Mouse (Mus musculus) stomach, embryonic 16.5 days (tissue): ENCODE data around the gene Pramef8. TPM values are rescaled to one million over a fixed set of nuclear protein-coding genes. Genes with fewer than 3 reads are reported as not detected.
"Not testable (repeated sequence)": the region's sequence is repeated elsewhere in the genome, so short reads cannot be mapped to it uniquely, and the experiment has no call there.

Experiments used
- ATAC-seq: fragments of 200-750 bp; cut with Nextera tagmentation; 2 replicates; pipeline ENCODE4 v1.8.0; 2017; ENCODE audit warnings: moderate number of reproducible peaks, moderate TSS enrichment; ENCODE audit not compliant: insufficient read depth, low FRiP score
- H3K27ac ChIP-seq: fragments of 300-500 bp; sonication (generic); 2 replicates; pipeline ENCODE4 v1.5.1; 2014; ENCODE audit warnings: low read length
- H3K27me3 ChIP-seq: fragments of 300-500 bp; sonication (generic); 2 replicates; pipeline ENCODE4 v1.6.1; 2014; ENCODE audit warnings: low read length, control low read depth, mixed read lengths; ENCODE audit not compliant: control insufficient read depth, insufficient read depth
- H3K36me3 ChIP-seq: fragments of 300-500 bp; sonication (generic); 2 replicates; pipeline ENCODE4 v1.6.1; 2014; ENCODE audit warnings: low read length; ENCODE audit not compliant: control insufficient read depth, insufficient read depth
- H3K4me1 ChIP-seq: fragments of 300-500 bp; sonication (generic); 2 replicates; pipeline ENCODE4 v1.6.1; 2014; ENCODE audit warnings: low read length, control low read depth, mixed read lengths; ENCODE audit not compliant: control insufficient read depth, insufficient read depth
- H3K4me2 ChIP-seq: fragments of 300-500 bp; sonication (generic); 2 replicates; pipeline ENCODE4 v1.6.1; 2014; ENCODE audit warnings: low read depth, low read length, mixed read lengths
- H3K4me3 ChIP-seq: fragments of 300-500 bp; sonication (generic); replicated peaks from 2 replicates; pipeline ENCODE4 v1.5.1; 2014; ENCODE audit warnings: mild to moderate bottlenecking, low read length
- H3K9ac ChIP-seq: fragments of 300-500 bp; sonication (generic); 2 replicates; pipeline ENCODE4 v1.6.1; 2014; ENCODE audit warnings: low read length
- H3K9me3 ChIP-seq: fragments of 300-500 bp; sonication (generic); replicated peaks from 2 replicates; pipeline ENCODE4 v1.6.1; 2016; ENCODE audit warnings: low read length, control low read depth; ENCODE audit not compliant: control insufficient read depth
- WGBS: fragments of 180-500 bp; shearing (Covaris S2); extraction: QIAGEN DNeasy Blood & Tissue Kit; methylation state at CpG from one replicate; pipeline ENCODE4 v1.1.7; 2014; 5-methylcytosine and 5-hydroxymethylcytosine counted together
- polyA plus RNA-seq: library from polyadenylated mRNA; unstranded; fragments of >200 nt; fragmentation: Nextera tagmentation; extraction: Ambion mirVana; gene quantifications from 2 replicates; pipeline ENCODE4 v1.2.1, GENCODE M21; 2015

The Pramef8 gene
- polyA plus RNA-seq, 1 experiment from 2014 or later, result 15.1 TPM

GRCm38 (mm10) chr4:143394181-143394580, 18.0 kb upstream of the Pramef8 start, which contains the start of gene Pramel1:
Gene Pramel1 (plus strand): TSS chr4:143394428.
- Histone ChIP-seq H3K9ac (no peak within 1 kb of the TSS), H3K36me3 (no peaks in the 10 kb centered on the region), H3K27me3 (no peaks in the 10 kb centered on the region), H3K9me3 (no peaks in the 10 kb centered on the region), H3K4me2 (no peak within 1 kb of the TSS), H3K4me1 (no peaks in the 10 kb centered on the region), H3K4me3 (no peak within 1 kb of the TSS), H3K27ac (no peak within 1 kb of the TSS)
- ATAC-seq, result no peak
- 75% methylated on average over 26 of the region's 26 CpGs for WGBS

- Histone ChIP-seq H3K27ac (no peak overlapping the region; the same call in 1 of the 2 replicates), H3K4me1 (0 out of 2 replicates have a peak, but pooled peaks cover 7% of the 10 kb centered on the region), H3K27me3 (no peaks in the 10 kb centered on the region), H3K4me2 (peak overlapping the region; percentile 56), H3K9ac (peak overlapping the region; percentile 74; the same call in 1 of the 2 replicates), H3K4me3 (peak overlapping the region; percentile 72), H3K9me3 (0 out of 2 replicates have a peak, but pooled peaks cover 4% of the 10 kb centered on the region), H3K36me3 (peaks cover 9% of the 10 kb centered on the region; the same call in 1 of the 2 replicates)
- 62% methylated on average over 5 of the region's 5 CpGs for WGBS
- ATAC-seq, result no peak
Observed at GRCm38 (mm10) chr4:143411566-143412218, 534 bp upstream of the Pramef8 start.

DNA sequence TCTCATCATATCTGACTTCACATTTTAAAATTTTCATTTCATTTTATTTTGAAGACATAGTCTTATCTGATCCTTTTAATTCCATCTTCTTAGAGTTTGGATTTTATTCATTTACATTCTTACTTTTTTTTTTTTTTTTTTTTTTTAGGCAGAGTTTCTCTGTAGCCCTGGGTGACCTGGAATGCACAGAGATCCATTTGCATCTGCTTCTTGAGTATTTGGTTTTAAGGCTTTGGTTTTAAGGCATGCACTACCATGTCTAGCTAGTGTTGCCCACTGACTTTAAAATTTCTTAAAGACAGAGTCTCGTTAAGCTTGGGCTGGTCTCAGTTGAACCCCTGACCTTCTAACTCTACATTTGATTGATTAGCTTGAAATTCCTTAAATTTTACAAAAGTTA, 1.4 kb downstream of the Pramef8 start:
- Histone ChIP-seq H3K4me3 (no peak overlapping the region), H3K9me3 (0 out of 2 replicates have a peak, but pooled peaks cover 4% of the 10 kb centered on the region), H3K27me3 (no peaks in the 10 kb centered on the region), H3K4me1 (0 out of 2 replicates have a peak, but pooled peaks cover 7% of the 10 kb centered on the region), H3K9ac (no peak overlapping the region), H3K36me3 (peaks cover 28% of the 10 kb centered on the region; the same call in 1 of the 2 replicates), H3K27ac (no peak overlapping the region), H3K4me2 (no peak overlapping the region)
- no peak for ATAC-seq
- WGBS, result 91% methylated on average over 1 of the region's 1 CpGs

- no peak overlapping the region for H3K9ac ChIP-seq
- no peak for ATAC-seq
- peaks cover 33% of the 10 kb centered on the region; the same call in 1 of the 2 replicates for H3K36me3 ChIP-seq
- H3K4me1 ChIP-seq, result 0 out of 2 replicates have a peak, but pooled peaks cover 7% of the 10 kb centered on the region
- H3K27ac ChIP-seq, result no peak overlapping the region
- 0 out of 2 replicates have a peak, but pooled peaks cover 4% of the 10 kb centered on the region for H3K9me3 ChIP-seq
- WGBS, result 88% methylated on average over 3 of the region's 3 CpGs
- H3K4me3 ChIP-seq, result no peak overlapping the region
- no peaks in the 10 kb centered on the region for H3K27me3 ChIP-seq
- no peak overlapping the region for H3K4me2 ChIP-seq
Observed at GRCm38 (mm10) chr4:143414121-143414520, 1.9 kb downstream of the Pramef8 start.

DNA sequence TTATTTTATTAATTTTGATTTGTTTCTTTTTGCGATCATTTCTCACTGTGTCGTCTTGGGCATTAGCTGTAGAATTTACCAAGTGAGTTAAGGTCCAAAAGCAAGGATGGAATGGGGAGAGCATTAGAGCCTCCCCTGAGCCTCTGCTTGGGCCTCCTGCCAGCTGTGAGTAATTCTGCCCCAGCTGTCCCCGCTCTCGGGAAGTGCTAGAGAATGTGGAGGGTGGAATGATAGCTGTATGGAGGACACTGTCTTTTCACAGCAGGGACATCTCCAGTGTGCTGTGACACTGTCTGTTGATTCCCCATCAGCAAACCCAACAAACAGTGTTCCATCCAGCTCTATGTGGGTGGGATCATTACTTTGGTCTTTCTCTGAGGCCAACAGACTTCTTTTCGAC, 14.5 kb downstream of the Pramef8 start:
- not testable (repeated sequence) for H3K4me1 ChIP-seq, H3K36me3 ChIP-seq, H3K4me2 ChIP-seq, H3K27ac ChIP-seq, H3K4me3 ChIP-seq, H3K27me3 ChIP-seq, H3K9me3 ChIP-seq, H3K9ac ChIP-seq
- peak; percentile 56; the same call in 1 of the 2 replicates for ATAC-seq
- 56% methylated on average over 5 of the region's 5 CpGs for WGBS

- Histone ChIP-seq H3K4me3 (no peak within 1 kb of the TSS), H3K36me3 (no peaks in the 10 kb centered on the region), H3K9ac (no peak within 1 kb of the TSS), H3K4me2 (no peak within 1 kb of the TSS), H3K9me3 (no peaks in the 10 kb centered on the region), H3K27ac (no peak within 1 kb of the TSS), H3K4me1 (no peaks in the 10 kb centered on the region), H3K27me3 (no peaks in the 10 kb centered on the region)
- ATAC-seq, result no peak
- 76% methylated on average over 3 of the region's 3 CpGs for WGBS
Observed at GRCm38 (mm10) chr4:143450224-143450623, 38.0 kb downstream of the Pramef8 start, which contains the start of gene Oog4. Gene Oog4 (minus strand): TSS chr4:143450324.

Other genes with a start within 250 kb of the Pramef8 start
- gene Prdm2, start 199.4 kb upstream of the Pramef8 start, polyA plus RNA-seq, result 8.9 and 10.2 TPM in 2 replicates
- gene Pdpn, start 112.9 kb upstream of the Pramef8 start, polyA plus RNA-seq, result 32.2 and 33.7 TPM in 2 replicates
- gene Lrrc38, start 62.7 kb upstream of the Pramef8 start, polyA plus RNA-seq, result 0.23 TPM in 1 of 2 replicates, not detected in the other
- not detected in 2 replicates for gene Pramel1, start 18.0 kb upstream of the Pramef8 start, polyA plus RNA-seq
- not detected in 2 replicates for gene Oog4, start 37.9 kb downstream of the Pramef8 start, polyA plus RNA-seq
- not detected in 2 replicates for gene Gm13043, start 98.9 kb downstream of the Pramef8 start, polyA plus RNA-seq
- gene Gm13040, start 123.5 kb downstream of the Pramef8 start, polyA plus RNA-seq, result not detected in 2 replicates
- gene BC080695, start 139.3 kb downstream of the Pramef8 start, polyA plus RNA-seq, result not detected in 2 replicates
- not detected in 2 replicates for gene Gm13057, start 139.3 kb downstream of the Pramef8 start, polyA plus RNA-seq
- not detected in 2 replicates for gene Gm13083, start 202.6 kb downstream of the Pramef8 start, polyA plus RNA-seq
- gene Gm13088, start 244.8 kb downstream of the Pramef8 start, polyA plus RNA-seq, result not detected in 2 replicates